Mouse (Mus musculus) MEL (cell line): ENCODE data around the gene Trim63. TPM values are rescaled to one million over a fixed set of nuclear protein-coding genes. Genes with fewer than 3 reads are reported as not detected.

Experiments
- DNase-seq: peaks from one replicate; pipeline ENCODE4 v3.0.0; 2011; ENCODE audit warnings: low read depth, low spot score
- H3K27ac ChIP-seq: 2 replicates; pipeline ENCODE4 v1.5.1; 2012; ENCODE audit warnings: low read depth, mild to moderate bottlenecking, control low read depth, low read length, moderate library complexity; ENCODE audit not compliant: control insufficient read depth
- H3K27me3 ChIP-seq, 2 experiments: fragments of 150-350 bp in 1 of 2; sonication (generic) in 1 of 2; 2 replicates each; pipeline ENCODE4 v1.6.1; 2012; ENCODE audit warnings: low read length in 2 of 2, mild to moderate bottlenecking in 2 of 2, improper control_type of control experiment in 1 of 2, moderate library complexity in 1 of 2; ENCODE audit not compliant: insufficient read depth in 2 of 2, control insufficient read depth in 1 of 2
- H3K36me3 ChIP-seq, 2 experiments: 2 replicates each; pipeline ENCODE4 v1.6.1; 2012 to 2014; ENCODE audit warnings: low read length in 2 of 2, improper control_type of control experiment in 1 of 2, inconsistent platforms in 1 of 2, mild to moderate bottlenecking in 1 of 2; ENCODE audit not compliant: insufficient read depth in 2 of 2, control insufficient read depth in 1 of 2
- H3K4me1 ChIP-seq, 2 experiments: fragments of 150-350 bp in 1 of 2; sonication (generic) in 1 of 2; 2 replicates each; pipeline ENCODE4 v1.6.1; 2012; ENCODE audit warnings: low read length in 2 of 2, improper control_type of control experiment in 1 of 2, mild to moderate bottlenecking in 1 of 2; ENCODE audit not compliant: insufficient read depth in 2 of 2, control insufficient read depth in 1 of 2
- H3K4me3 ChIP-seq, 2 experiments: fragments of 150-350 bp in 1 of 2; sonication (generic) in 1 of 2; 2 replicates each; pipeline ENCODE4 v1.5.1; 2012; ENCODE audit warnings: low read depth in 2 of 2, low read length in 2 of 2, mild to moderate bottlenecking in 2 of 2, moderate library complexity in 2 of 2, control low read depth in 1 of 2, improper control_type of control experiment in 1 of 2; ENCODE audit not compliant: control insufficient read depth in 1 of 2, insufficient read depth in 1 of 2
- H3K79me2 ChIP-seq: 2 replicates; pipeline ENCODE4 v1.6.1; 2012; ENCODE audit warnings: mild to moderate bottlenecking, low read length, moderate library complexity; ENCODE audit not compliant: control insufficient read depth, poor library complexity, insufficient read depth
- H3K9ac ChIP-seq: 2 replicates; pipeline ENCODE4 v1.6.1; 2012; ENCODE audit warnings: low read depth, mild to moderate bottlenecking, control low read depth, low read length, moderate library complexity; ENCODE audit not compliant: control insufficient read depth, poor library complexity, severe bottlenecking
- H3K9me3 ChIP-seq: fragments of 150-350 bp; sonication (generic); replicated peaks from 2 replicates; pipeline ENCODE4 v1.6.1; 2012; ENCODE audit warnings: mild to moderate bottlenecking, low read length, improper control_type of control experiment, moderate library complexity; ENCODE audit not compliant: insufficient read depth
- BHLHE40 ChIP-seq: IDR thresholded peaks from 2 replicates; pipeline ENCODE4 v1.6.1; 2012; ENCODE audit warnings: low read depth, mild to moderate bottlenecking, inconsistent platforms, low read length, improper control_type of control experiment, borderline replicate concordance
- CHD1 ChIP-seq: IDR thresholded peaks from 2 replicates; pipeline ENCODE4 v1.6.1; 2012; ENCODE audit warnings: low read depth, mild to moderate bottlenecking, inconsistent platforms, low read length, improper control_type of control experiment
- CHD2 ChIP-seq: IDR thresholded peaks from 2 replicates; pipeline ENCODE4 v1.6.1; 2011; ENCODE audit warnings: low read length, improper control_type of control experiment
- CTCF ChIP-seq, 3 experiments: IDR thresholded peaks in 2 of 3; conservative IDR thresholded peaks in 1 of 3; 2 replicates each; pipeline ENCODE4 v1.5.1; 2011 to 2012; ENCODE audit warnings: low read length in 3 of 3, low read depth in 2 of 3, mild to moderate bottlenecking in 2 of 3, improper control_type of control experiment in 1 of 3, inconsistent platforms in 1 of 3, mixed read lengths in 1 of 3, moderate library complexity in 1 of 3; ENCODE audit not compliant: control insufficient read depth in 1 of 3, insufficient read depth in 1 of 3, poor library complexity in 1 of 3, severe bottlenecking in 1 of 3
- E2F4 ChIP-seq: IDR thresholded peaks from 2 replicates; pipeline ENCODE4 v1.6.1; 2011; ENCODE audit warnings: low read depth, low read length, improper control_type of control experiment, borderline replicate concordance
- ELF1 ChIP-seq: IDR thresholded peaks from 2 replicates; pipeline ENCODE4 v1.6.1; 2014; ENCODE audit warnings: low read depth, mild to moderate bottlenecking, inconsistent platforms, low read length, improper control_type of control experiment, moderate library complexity
- EP300 ChIP-seq, 2 experiments: IDR thresholded peaks; 2 replicates each; pipeline ENCODE4 v1.6.1; 2011; ENCODE audit warnings: improper control_type of control experiment in 2 of 2, low read length in 2 of 2, low read depth in 1 of 2, mild to moderate bottlenecking in 1 of 2
- ETS1 ChIP-seq: IDR thresholded peaks from 2 replicates; pipeline ENCODE4 v1.6.1; 2012; ENCODE audit warnings: low read depth, mild to moderate bottlenecking, inconsistent platforms, low read length, improper control_type of control experiment, moderate library complexity
- GABPA ChIP-seq: IDR thresholded peaks from 2 replicates; pipeline ENCODE4 v1.6.1; 2012; ENCODE audit warnings: low read depth, mild to moderate bottlenecking, inconsistent platforms, low read length, improper control_type of control experiment, moderate library complexity
- GATA1 ChIP-seq: IDR thresholded peaks from 2 replicates; pipeline ENCODE4 v1.6.1; 2011; ENCODE audit warnings: low read depth, low read length, improper control_type of control experiment
- HCFC1 ChIP-seq: IDR thresholded peaks from 2 replicates; pipeline ENCODE4 v1.6.1; 2012; ENCODE audit warnings: low read depth, mild to moderate bottlenecking, inconsistent platforms, low read length, improper control_type of control experiment, moderate library complexity
- KAT2A ChIP-seq: conservative IDR thresholded peaks from 2 replicates; pipeline ENCODE4 v1.6.1; 2012; ENCODE audit warnings: low read depth, low read length, improper control_type of control experiment, inconsistent platforms
- MAFK ChIP-seq: IDR thresholded peaks from 2 replicates; pipeline ENCODE4 v1.6.1; 2011; ENCODE audit warnings: low read depth, mild to moderate bottlenecking, low read length, improper control_type of control experiment, borderline replicate concordance
- MAX ChIP-seq: IDR thresholded peaks from 2 replicates; pipeline ENCODE4 v1.6.1; 2011; ENCODE audit warnings: low read length, improper control_type of control experiment
- MAZ ChIP-seq: IDR thresholded peaks from 2 replicates; pipeline ENCODE4 v1.6.1; 2012; ENCODE audit warnings: low read depth, mild to moderate bottlenecking, inconsistent platforms, low read length, improper control_type of control experiment
- MEF2A ChIP-seq: IDR thresholded peaks from 2 replicates; pipeline ENCODE4 v1.6.1; 2014; ENCODE audit warnings: low read depth, mild to moderate bottlenecking, inconsistent platforms, low read length, improper control_type of control experiment; ENCODE audit not compliant: poor library complexity, insufficient replicate concordance, severe bottlenecking; ENCODE audit errors: extremely low read depth
- MXI1 ChIP-seq: IDR thresholded peaks from 2 replicates; pipeline ENCODE4 v1.6.1; 2011; ENCODE audit warnings: mild to moderate bottlenecking, low read depth, low read length, improper control_type of control experiment
- MYB ChIP-seq: IDR thresholded peaks from 2 replicates; pipeline ENCODE4 v1.6.1; 2011; ENCODE audit warnings: mild to moderate bottlenecking, low read depth, low read length, improper control_type of control experiment
- MYC ChIP-seq: IDR thresholded peaks from 2 replicates; pipeline ENCODE4 v1.6.1; 2011; ENCODE audit warnings: low read depth, mild to moderate bottlenecking, low read length, improper control_type of control experiment, moderate library complexity
- NELFE ChIP-seq: IDR thresholded peaks from 2 replicates; pipeline ENCODE4 v1.6.1; 2011; ENCODE audit warnings: low read depth, low read length, improper control_type of control experiment
- POLR2A ChIP-seq, 2 experiments: IDR thresholded peaks; 2 replicates each; pipeline ENCODE4 v1.6.1; 2011 to 2012; ENCODE audit warnings: low read length in 2 of 2, mild to moderate bottlenecking in 2 of 2, control low read depth in 1 of 2, improper control_type of control experiment in 1 of 2, low read depth in 1 of 2, moderate library complexity in 1 of 2; ENCODE audit not compliant: control insufficient read depth in 1 of 2, insufficient read depth in 1 of 2, poor library complexity in 1 of 2
- POLR2AphosphoS2 ChIP-seq: IDR thresholded peaks from 2 replicates; pipeline ENCODE4 v1.6.1; 2011; ENCODE audit warnings: low read length, improper control_type of control experiment
- POLR2AphosphoS5 ChIP-seq: IDR thresholded peaks from 2 replicates; pipeline ENCODE4 v1.6.1; 2012; ENCODE audit warnings: low read depth, borderline replicate concordance, mild to moderate bottlenecking, inconsistent platforms, low read length, moderate library complexity, mixed read lengths
- RAD21 ChIP-seq: IDR thresholded peaks from 2 replicates; pipeline ENCODE4 v1.6.1; 2011; ENCODE audit warnings: mild to moderate bottlenecking, low read depth, low read length, improper control_type of control experiment
- RCOR1 ChIP-seq: IDR thresholded peaks from 2 replicates; pipeline ENCODE4 v1.6.1; 2012; ENCODE audit warnings: low read depth, mild to moderate bottlenecking, inconsistent platforms, low read length, improper control_type of control experiment
- SIN3A ChIP-seq: IDR thresholded peaks from 2 replicates; pipeline ENCODE4 v1.6.1; 2012; ENCODE audit warnings: low read length, improper control_type of control experiment, inconsistent platforms
- SMC3 ChIP-seq: IDR thresholded peaks from 2 replicates; pipeline ENCODE4 v1.6.1; 2011; ENCODE audit warnings: low read depth, low read length, improper control_type of control experiment
- TAL1 ChIP-seq: IDR thresholded peaks from 2 replicates; pipeline ENCODE4 v1.6.1; 2012; ENCODE audit warnings: mild to moderate bottlenecking, inconsistent platforms, low read length, moderate library complexity, mixed read lengths
- TBP ChIP-seq: IDR thresholded peaks from 2 replicates; pipeline ENCODE4 v1.8.0; 2011; ENCODE audit warnings: low read depth, low read length, improper control_type of control experiment
- TCF12 ChIP-seq: IDR thresholded peaks from 2 replicates; pipeline ENCODE4 v1.6.1; 2014; ENCODE audit warnings: low read depth, mild to moderate bottlenecking, inconsistent platforms, low read length, improper control_type of control experiment, moderate library complexity
- UBTF ChIP-seq: IDR thresholded peaks from 2 replicates; pipeline ENCODE4 v1.6.1; 2012; ENCODE audit warnings: low read depth, mild to moderate bottlenecking, inconsistent platforms, low read length, improper control_type of control experiment, moderate library complexity, borderline replicate concordance; ENCODE audit not compliant: insufficient read depth
- USF1 ChIP-seq: IDR thresholded peaks from 2 replicates; pipeline ENCODE4 v1.6.1; 2014; ENCODE audit warnings: low read depth, mild to moderate bottlenecking, inconsistent platforms, low read length, improper control_type of control experiment, moderate library complexity
- USF2 ChIP-seq, 2 experiments: IDR thresholded peaks; 2 replicates each; pipeline ENCODE4 v1.6.1; 2011 to 2012; ENCODE audit warnings: improper control_type of control experiment in 2 of 2, low read length in 2 of 2, borderline replicate concordance in 1 of 2, inconsistent platforms in 1 of 2, low read depth in 1 of 2, mild to moderate bottlenecking in 1 of 2; ENCODE audit not compliant: insufficient read depth in 1 of 2
- ZC3H11A ChIP-seq: IDR thresholded peaks from 2 replicates; pipeline ENCODE4 v1.6.1; 2012; ENCODE audit warnings: low read depth, mild to moderate bottlenecking, inconsistent platforms, low read length, improper control_type of control experiment
- ZKSCAN1 ChIP-seq: IDR thresholded peaks from 2 replicates; pipeline ENCODE4 v1.6.1; 2012; ENCODE audit warnings: low read depth, mild to moderate bottlenecking, inconsistent platforms, low read length, improper control_type of control experiment, moderate library complexity
- ZMIZ1 ChIP-seq: IDR thresholded peaks from 2 replicates; pipeline ENCODE4 v1.6.1; 2012; ENCODE audit warnings: low read depth, mild to moderate bottlenecking, inconsistent platforms, low read length, improper control_type of control experiment, moderate library complexity
- ZNF384 ChIP-seq: IDR thresholded peaks from 2 replicates; pipeline ENCODE4 v1.6.1; 2012; ENCODE audit warnings: low read depth, mild to moderate bottlenecking, inconsistent platforms, low read length, improper control_type of control experiment
- polyA plus RNA-seq, 2 experiments: library from polyadenylated mRNA; stranded (reverse) in 1 of 2; unstranded in 1 of 2; fragments of >175 nt in 1 of 2; fragments of >200 nt in 1 of 2; gene quantifications; 2 replicates each; pipeline versions ENCODE4 v1.2.1 to v1.2.4; 2012; ENCODE audit warnings: low replicate concordance in 2 of 2, low read depth in 1 of 2; ENCODE audit not compliant: insufficient read length in 2 of 2, insufficient read depth in 1 of 2, missing spikeins in 1 of 2
- total RNA-seq: library from RNA; depleted of rRNA; stranded (reverse); fragments of 300-350 nt; gene quantifications from 2 replicates; pipeline ENCODE4 v1.2.3, GENCODE M21; 2012

The Trim63 gene
- total and polyA plus RNA-seq, 3 experiments = not detected

GRCm38 (mm10) chr4:134348078-134348477 is 33.2 kb downstream of the Trim63 start:
- Histone ChIP-seq H3K9ac (peak overlapping the region; percentile 39), H3K79me2 (no peaks in the 10 kb centered on the region), H3K4me3 (peak overlapping the region; percentile 36 to 42; a peak in 3 of 4 replicates), H3K27ac (peak overlapping the region; percentile 70), H3K4me1 (peaks cover 6 to 17% of the 10 kb centered on the region in 2 experiments; a peak in 3 of 4 replicates), H3K36me3 (peaks cover 0 to 4% of the 10 kb centered on the region in 2 experiments; a peak in 1 of 4 replicates), H3K9me3 (no peaks in the 10 kb centered on the region), H3K27me3 (no peaks in the 10 kb centered on the region)
- DNase-seq = peak; percentile 86
- TF ChIP-seq ETS1 (peak; percentile 79), USF1 (no peak), POLR2A (IDR thresholded peaks at IDR 0.05; ENCODE audit: control insufficient read depth in 1 of 2, insufficient read depth in 1 of 2, low read depth in 1 of 2, low read length in 2 of 2, poor library complexity in 1 of 2) (peak in 1 of 2 experiments; percentile 32; a peak in 1 of 4 replicates), MXI1 (no peak), TCF12 (peak; percentile 73), POLR2AphosphoS5 (no peak), GATA1 (peak; percentile 51), MAFK (no peak), BHLHE40 (no peak), CHD1 (no peak), HCFC1 (no peak), MYB (no peak), ZC3H11A (no peak), USF2 (IDR thresholded peaks at IDR 0.05; ENCODE audit: borderline replicate concordance in 1 of 2, insufficient read depth in 1 of 2, low read depth in 1 of 2, low read length in 2 of 2) (no peak), SMC3 (no peak), ZNF384 (no peak), MYC (no peak), NELFE (peak; percentile 30; the same call in 1 of the 2 replicates), E2F4 (no peak), UBTF (no peak), ZKSCAN1 (no peak), TAL1 (peak; percentile 28; the same call in 1 of the 2 replicates), GABPA (no peak), TBP (no peak), POLR2AphosphoS2 (no peak), RAD21 (no peak), MEF2A (no peak), ZMIZ1 (no peak), MAZ (0 out of 2 replicates have a peak, but pooled peaks have one; percentile 55), MAX (peak; percentile 48; the same call in 1 of the 2 replicates), ELF1 (0 out of 2 replicates have a peak, but pooled peaks have one; percentile 37), EP300 (IDR thresholded peaks at IDR 0.05; ENCODE audit: low read depth in 1 of 2, low read length in 2 of 2) (peak; percentile 78 to 80), KAT2A (no peak), SIN3A (peak; percentile 48; the same call in 1 of the 2 replicates), CTCF (IDR thresholded peaks at IDR 0.05 in 2 of 3, conservative IDR thresholded peaks at IDR 0.05 in 1 of 3; ENCODE audit: control insufficient read depth in 1 of 3, insufficient read depth in 1 of 3, low read depth in 2 of 3, low read length in 3 of 3, poor library complexity in 1 of 3, severe bottlenecking in 1 of 3) (no peak), CHD2 (no peak), RCOR1 (peak; percentile 77)
